In genomic region chr3:84252776-84253654, GRCm38 (mm10) we compare ENCODE assay signal across 12 mouse cellular contexts. TPM values are rescaled to one million over a fixed set of nuclear protein-coding genes. Genes with fewer than 3 reads are reported as not detected.
DNase-seq lines count a peak whose midpoint lies in the region; ATAC-seq and TF ChIP-seq lines count a peak whose summit lies in the region.
"Had no signal": no experiment of that assay in that cellular context is flagged by ENCODE, and none has a peak within 500 bp of the region (broad histone marks: within the 10 kb centered on the region; RNA-seq: fewer than 3 reads in every experiment).

No protein-coding gene starts in this region.

- H3K9me3 ChIP-seq in limb, embryonic 12.5 days, result no peaks in the 10 kb centered on the region
- H3K9me3 ChIP-seq in limb, embryonic 10.5 days (replicated peaks), result no peaks in the 10 kb centered on the region
- H3K9me3 ChIP-seq in hindbrain, embryonic 13.5 days, result no peaks in the 10 kb centered on the region
- no peaks in the 10 kb centered on the region for H3K9me3 ChIP-seq in limb, embryonic 14.5 days (ENCODE audit: control insufficient read depth, low read length)
- no peaks in the 10 kb centered on the region for H3K9me3 ChIP-seq in stomach, embryonic 16.5 days (replicated peaks; ENCODE audit: control insufficient read depth, low read length)
- H3K9me3 ChIP-seq: heart, embryonic 13.5 days had no signal

- H3K9ac ChIP-seq in limb, embryonic 12.5 days (replicated peaks), result no peak overlapping the region
- no peak overlapping the region for H3K9ac ChIP-seq in hindbrain, embryonic 13.5 days
- no peak overlapping the region for H3K9ac ChIP-seq in limb, embryonic 14.5 days (ENCODE audit: low read depth, low read length, severe bottlenecking)
- no peak overlapping the region for H3K9ac ChIP-seq in stomach, embryonic 16.5 days (ENCODE audit: low read length)
- H3K9ac ChIP-seq: heart, embryonic 13.5 days had no signal

- no peaks in the 10 kb centered on the region for H3K36me3 ChIP-seq in limb, embryonic 12.5 days
- H3K36me3 ChIP-seq in limb, embryonic 10.5 days, result no peaks in the 10 kb centered on the region
- 0 out of 2 replicates have a peak, but pooled peaks cover 4% of the 10 kb centered on the region for H3K36me3 ChIP-seq in hindbrain, embryonic 13.5 days
- no peaks in the 10 kb centered on the region for H3K36me3 ChIP-seq in limb, embryonic 14.5 days (ENCODE audit: control insufficient read depth, insufficient read depth, low read length)
- no peaks in the 10 kb centered on the region for H3K36me3 ChIP-seq in stomach, embryonic 16.5 days (ENCODE audit: control insufficient read depth, insufficient read depth, low read length)
- H3K36me3 ChIP-seq: heart, embryonic 13.5 days had no signal

- no peak for TF ChIP-seq POLR2A in limb, embryonic 14.5 days (IDR thresholded peaks at IDR 0.05; ENCODE audit: borderline replicate concordance, extremely low read depth, insufficient read depth, insufficient read length)

- WGBS in limb, embryonic 12.5 days, result 61% methylated on average over 11 of the region's 11 CpGs
- WGBS in limb, embryonic 10.5 days, result 78% methylated on average over 11 of the region's 11 CpGs
- 49% methylated on average over 11 of the region's 11 CpGs for WGBS in hindbrain, embryonic 13.5 days
- WGBS in limb, embryonic 14.5 days, result 54% methylated on average over 11 of the region's 11 CpGs
- WGBS in stomach, embryonic 16.5 days, result 54% methylated on average over 11 of the region's 11 CpGs

- ATAC-seq in limb, embryonic 12.5 days (ENCODE audit: insufficient number of reproducible peaks, insufficient read depth, low FRiP score, low TSS enrichment, low read depth), result no peak
- peak; percentile 81 for ATAC-seq in hindbrain, embryonic 13.5 days (ENCODE audit: low FRiP score)
- ATAC-seq in limb, embryonic 14.5 days (ENCODE audit: low FRiP score, low read depth), result 0 out of 2 replicates have a peak, but pooled peaks have one; percentile 17
- ATAC-seq in stomach, embryonic 16.5 days (ENCODE audit: insufficient read depth, low FRiP score), result peak; percentile 80

- DNase-seq in limb, embryonic 10.5 days (ENCODE audit: low spot score), result no peak
- DNase-seq in limb, embryonic 14.5 days (ENCODE audit: low spot score), result peak; percentile 40
- no peak for DNase-seq in lung, postnatal 36 days
- DNase-seq in liver, result no peak
- no peak for DNase-seq in thymus, adult 18-20 months
- DNase-seq: adrenal gland, adult 2 months; kidney, postnatal 10 days had no signal

- peaks cover 30% of the 10 kb centered on the region for H3K4me1 ChIP-seq in limb, embryonic 12.5 days (replicated peaks)
- H3K4me1 ChIP-seq in limb, embryonic 10.5 days, result peaks cover 14% of the 10 kb centered on the region
- peaks cover 49% of the 10 kb centered on the region for H3K4me1 ChIP-seq in hindbrain, embryonic 13.5 days (replicated peaks)
- H3K4me1 ChIP-seq in limb, embryonic 14.5 days (ENCODE audit: control insufficient read depth, insufficient read depth, low read length), result peaks cover 17% of the 10 kb centered on the region
- peaks cover 12% of the 10 kb centered on the region for H3K4me1 ChIP-seq in stomach, embryonic 16.5 days (ENCODE audit: control insufficient read depth, insufficient read depth, low read length)

- H3K27me3 ChIP-seq in limb, embryonic 12.5 days, result peaks cover 15% of the 10 kb centered on the region
- peaks cover 10% of the 10 kb centered on the region for H3K27me3 ChIP-seq in limb, embryonic 10.5 days (ENCODE audit: low read depth, poor library complexity, severe bottlenecking)
- H3K27me3 ChIP-seq in hindbrain, embryonic 13.5 days, result no peaks in the 10 kb centered on the region
- no peaks in the 10 kb centered on the region for H3K27me3 ChIP-seq in limb, embryonic 14.5 days (ENCODE audit: control insufficient read depth, insufficient read depth, low read length)
- no peaks in the 10 kb centered on the region for H3K27me3 ChIP-seq in stomach, embryonic 16.5 days (ENCODE audit: control insufficient read depth, insufficient read depth, low read length)
- H3K27me3 ChIP-seq: CH12.LX had no signal

- H3K4me2 ChIP-seq in limb, embryonic 12.5 days, result no peak overlapping the region
- peak overlapping the region; percentile 23; the same call in 1 of the 2 replicates for H3K4me2 ChIP-seq in hindbrain, embryonic 13.5 days
- H3K4me2 ChIP-seq in limb, embryonic 14.5 days (replicated peaks; ENCODE audit: low read depth, low read length, severe bottlenecking), result 0 out of 2 replicates have a peak overlapping the region, but pooled peaks have one; percentile 7
- H3K4me2 ChIP-seq in stomach, embryonic 16.5 days (ENCODE audit: low read depth, low read length), result no peak overlapping the region
- H3K4me2 ChIP-seq: heart, embryonic 13.5 days had no signal

- H3K4me3 ChIP-seq in limb, embryonic 12.5 days (replicated peaks), result no peak overlapping the region
- H3K4me3 ChIP-seq in limb, embryonic 10.5 days, result no peak overlapping the region
- no peak overlapping the region for H3K4me3 ChIP-seq in hindbrain, embryonic 13.5 days
- H3K4me3 ChIP-seq in limb, embryonic 14.5 days (replicated peaks; ENCODE audit: low read length), result no peak overlapping the region
- no peak overlapping the region for H3K4me3 ChIP-seq in stomach, embryonic 16.5 days (replicated peaks; ENCODE audit: low read length)
- H3K4me3 ChIP-seq: heart, embryonic 13.5 days had no signal

- peak overlapping the region; percentile 2; the same call in 1 of the 2 replicates for H3K27ac ChIP-seq in limb, embryonic 12.5 days
- no peak overlapping the region for H3K27ac ChIP-seq in limb, embryonic 10.5 days
- peak overlapping the region; percentile 87 for H3K27ac ChIP-seq in hindbrain, embryonic 13.5 days
- peak overlapping the region; percentile 48; the same call in 1 of the 2 replicates for H3K27ac ChIP-seq in limb, embryonic 14.5 days (replicated peaks; ENCODE audit: low read depth, low read length)
- peak overlapping the region; percentile 75 for H3K27ac ChIP-seq in stomach, embryonic 16.5 days (ENCODE audit: low read length)
- H3K27ac ChIP-seq: heart, embryonic 13.5 days had no signal

RNA-seq across cellular contexts. Expression of gene Trim2, which starts 53.7 kb away (rescaled TPM):
- polyA plus RNA-seq in limb, embryonic 12.5 days (2016; fragmentation: Nextera tagmentation; extraction: Ambion mirVana), result 17.8 and 18.5 TPM in 2 replicates
- polyA plus RNA-seq in limb, embryonic 10.5 days (2016; fragmentation: Nextera tagmentation; extraction: Ambion mirVana), result 11.3 and 13.5 TPM in 2 replicates
- polyA plus RNA-seq in hindbrain, embryonic 13.5 days (2015; fragmentation: Nextera tagmentation; extraction: Ambion mirVana), result 131 and 137 TPM in 2 replicates
- 17.4 and 20.5 TPM in 2 replicates for polyA plus RNA-seq in limb, embryonic 14.5 days (2012; rRNA removed)
- 28.1 and 30.6 TPM in 2 replicates for polyA plus RNA-seq in limb, embryonic 14.5 days (2014; fragmentation: Nextera tagmentation; extraction: Ambion mirVana)
- 33.4 and 39.9 TPM in 2 replicates for polyA plus RNA-seq in stomach, embryonic 16.5 days (2015; fragmentation: Nextera tagmentation; extraction: Ambion mirVana)

Comparison
In these comparisons a context has a peak if more than half of its experiments do, and no peak if none do; other contexts are left out.
1. H3K4me2 ChIP-seq: peak in hindbrain, embryonic 13.5 days (single experiment) and limb, embryonic 14.5 days (single experiment); none in limb, embryonic 12.5 days (single experiment) and stomach, embryonic 16.5 days (single experiment).